Comparison of ENCODE assay signal across 16 mouse cellular contexts in the genomic region with DNA sequence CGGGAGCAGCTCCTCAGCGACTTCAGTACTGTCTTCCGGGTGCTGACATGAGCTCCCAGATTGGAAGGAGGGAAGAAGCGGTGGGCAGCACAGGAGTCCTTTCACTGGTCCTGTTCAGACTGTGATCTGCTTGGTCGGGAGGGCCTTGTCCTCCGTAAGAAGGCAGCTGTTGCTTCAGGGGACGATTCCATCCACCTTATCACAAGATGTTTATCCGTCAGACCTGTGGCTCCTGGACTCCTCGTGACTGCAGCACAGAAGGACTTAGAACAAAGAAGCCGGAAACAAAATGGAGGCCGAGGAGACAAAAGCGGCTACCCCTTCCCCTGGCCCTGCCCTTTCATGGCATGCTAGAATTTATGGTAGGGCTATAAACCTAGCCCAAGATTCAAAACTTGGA. TPM values are rescaled to one million over a fixed set of nuclear protein-coding genes. Genes with fewer than 3 reads are reported as not detected.
"Had no signal": no experiment of that assay in that cellular context is flagged by ENCODE, and none has a peak within 500 bp of the region (broad histone marks: within the 10 kb centered on the region; RNA-seq: fewer than 3 reads in every experiment).

No protein-coding gene starts in this region.

- H3K27ac ChIP-seq: limb, embryonic 13.5 days; liver, embryonic 14.5 days; midbrain, embryonic 13.5 days had no signal

- H3K4me3 ChIP-seq: limb, embryonic 13.5 days; midbrain, embryonic 13.5 days had no signal

- DNase-seq: kidney, adult 2 months; kidney, postnatal 25 days; layer of hippocampus, adult 9-11 months; layer of hippocampus, postnatal 36 days; lung, adult 18-20 months; right cerebral cortex, postnatal 14 days; thymus, adult 18-20 months; thymus, postnatal 14 days had no signal

- H3K36me3 ChIP-seq: limb, embryonic 13.5 days; midbrain, embryonic 13.5 days had no signal

- H3K4me2 ChIP-seq: limb, embryonic 13.5 days; midbrain, embryonic 13.5 days had no signal

- H3K27me3 ChIP-seq: limb, embryonic 13.5 days; midbrain, embryonic 13.5 days had no signal

- H3K9ac ChIP-seq: limb, embryonic 13.5 days; liver, embryonic 14.5 days; midbrain, embryonic 13.5 days had no signal

- H3K4me1 ChIP-seq: limb, embryonic 13.5 days; midbrain, embryonic 13.5 days had no signal

- ATAC-seq: midbrain, embryonic 13.5 days had no signal

- H3K9me3 ChIP-seq: limb, embryonic 13.5 days; midbrain, embryonic 13.5 days had no signal

RNA-seq across cellular contexts. Expression of gene Zbed6, which starts 9.5 kb away (rescaled TPM):
- polyA plus RNA-seq: kidney, embryonic 16.5 days; limb, embryonic 13.5 days; lung, embryonic 16.5 days; midbrain, embryonic 13.5 days; neural tube, embryonic 14.5 days; stomach, embryonic 16.5 days had no signal

RNA-seq across cellular contexts. Expression of gene Lax1, which starts 19.7 kb away (rescaled TPM):
- total RNA-seq: layer of hippocampus, adult 18-20 months; layer of hippocampus, postnatal 36 days had no signal
